Mouse (Mus musculus): ENCODE measurements around the gene Rad50.

Rad50 gene

GRCm38 (mm10) chr11:53706934-53707717, at the start of gene Rad50:
Rad50 (minus strand) TSS chr11:53707319.
- DNase-seq (ENCODE audit: low spot score in 2 of 2), result peak; percentile 81 to 83

GRCm38 (mm10) chr11:53755011-53755595, 48.0 kb upstream of the Rad50 start:
- no peak for DNase-seq (ENCODE audit: low spot score in 2 of 2)

DNA sequence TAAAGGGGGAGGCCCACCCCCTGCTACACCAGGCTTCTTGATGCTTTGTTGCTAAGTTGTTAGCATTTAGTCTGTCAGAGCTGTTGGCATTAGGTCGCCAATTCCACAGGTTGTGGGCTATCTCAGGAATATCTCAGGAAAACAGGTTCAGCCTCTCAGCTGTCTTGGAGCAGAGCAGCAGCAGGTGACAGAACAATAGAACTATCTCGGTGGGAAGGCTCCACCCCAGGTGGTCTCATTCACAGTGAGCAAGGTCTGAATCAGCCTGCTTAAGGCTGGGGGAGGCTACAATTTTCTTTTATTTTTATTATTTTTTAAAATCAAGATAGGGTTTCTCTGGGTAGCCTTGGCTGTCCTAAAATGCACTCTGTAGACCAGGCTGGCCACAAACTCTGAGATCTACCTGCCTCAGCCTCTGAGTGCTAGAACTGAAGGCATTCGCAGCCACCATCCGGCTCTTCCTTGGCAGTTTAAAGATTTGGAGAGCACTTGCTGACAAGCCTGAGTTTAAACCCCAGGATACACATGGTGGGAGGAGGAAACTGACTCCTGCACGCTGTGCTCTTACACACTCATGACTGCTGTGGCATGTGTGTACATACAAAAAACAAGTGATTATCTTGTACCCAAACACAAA, 42.7 kb upstream of the Rad50 start:
- DNase-seq (ENCODE audit: low spot score in 2 of 2), result no peak

DNA sequence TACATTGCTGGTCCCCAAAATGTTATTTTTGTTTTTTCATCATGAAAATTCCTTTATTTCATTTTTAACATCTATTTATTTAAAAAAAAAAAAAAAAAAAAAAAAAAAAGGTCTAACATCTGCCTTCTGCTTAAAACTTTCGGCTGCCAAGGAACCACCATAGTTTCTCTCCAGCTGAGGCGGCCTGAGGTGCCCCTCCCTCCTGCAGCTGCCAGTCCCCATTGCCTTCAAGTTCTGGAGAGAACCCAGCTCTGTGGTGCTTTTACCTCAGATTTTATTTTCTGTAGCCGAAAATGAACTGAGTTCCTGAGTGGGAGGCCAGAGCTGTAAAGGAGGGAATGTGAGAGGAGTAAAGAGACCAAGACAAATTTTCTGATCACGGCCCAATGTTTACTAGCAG, 42.2 kb upstream of the Rad50 start:
- no peak for DNase-seq (ENCODE audit: low spot score in 2 of 2)

- no peak for DNase-seq (ENCODE audit: low spot score in 2 of 2)
Observed at GRCm38 (mm10) chr11:53748614-53749013, 41.5 kb upstream of the Rad50 start.

- no peak for DNase-seq (ENCODE audit: low spot score in 2 of 2)
Observed at GRCm38 (mm10) chr11:53747985-53748384, 40.9 kb upstream of the Rad50 start.

GRCm38 (mm10) chr11:53745260-53745659, 38.1 kb upstream of the Rad50 start:
- no peak for DNase-seq (ENCODE audit: low spot score in 2 of 2)

DNA sequence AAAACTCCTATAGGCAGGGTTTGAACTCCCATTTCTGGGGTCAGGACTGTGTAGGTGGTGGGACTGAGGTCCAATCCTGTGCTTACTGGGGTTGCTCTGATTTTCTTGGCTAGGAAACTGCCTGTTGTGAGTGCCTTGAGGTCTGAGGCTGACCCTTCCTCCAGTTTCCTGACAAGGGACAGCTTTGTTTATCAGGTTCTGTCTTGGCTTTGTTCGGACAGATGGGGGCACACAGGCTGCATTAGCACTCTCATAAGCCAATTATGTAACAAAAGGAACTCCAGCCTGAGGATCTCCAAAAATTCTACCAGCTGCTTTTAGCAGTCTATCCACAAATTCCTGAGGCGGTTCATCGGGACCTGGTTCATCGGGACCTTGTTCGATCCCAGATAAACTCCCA, 35.2 kb upstream of the Rad50 start:
- no peak for DNase-seq (ENCODE audit: low spot score in 2 of 2)

- peak; percentile 10 to 39 for DNase-seq (ENCODE audit: low spot score in 2 of 2)
Observed at GRCm38 (mm10) chr11:53737573-53737946, 30.4 kb upstream of the Rad50 start.

- DNase-seq (ENCODE audit: low spot score in 2 of 2), result peak; percentile 46 to 63
Observed at GRCm38 (mm10) chr11:53736771-53737572, 29.9 kb upstream of the Rad50 start.

- peak; percentile 20 to 40 for DNase-seq (ENCODE audit: low spot score in 2 of 2)
Observed at GRCm38 (mm10) chr11:53735682-53736245, 28.6 kb upstream of the Rad50 start.

GRCm38 (mm10) chr11:53734970-53735681, 28.0 kb upstream of the Rad50 start:
- no peak for DNase-seq (ENCODE audit: low spot score in 2 of 2)

GRCm38 (mm10) chr11:53734431-53734830, 27.3 kb upstream of the Rad50 start:
- DNase-seq (ENCODE audit: low spot score in 2 of 2), result no peak

- DNase-seq (ENCODE audit: low spot score in 2 of 2), result no peak
Observed at GRCm38 (mm10) chr11:53733824-53734223, 26.7 kb upstream of the Rad50 start.

DNA sequence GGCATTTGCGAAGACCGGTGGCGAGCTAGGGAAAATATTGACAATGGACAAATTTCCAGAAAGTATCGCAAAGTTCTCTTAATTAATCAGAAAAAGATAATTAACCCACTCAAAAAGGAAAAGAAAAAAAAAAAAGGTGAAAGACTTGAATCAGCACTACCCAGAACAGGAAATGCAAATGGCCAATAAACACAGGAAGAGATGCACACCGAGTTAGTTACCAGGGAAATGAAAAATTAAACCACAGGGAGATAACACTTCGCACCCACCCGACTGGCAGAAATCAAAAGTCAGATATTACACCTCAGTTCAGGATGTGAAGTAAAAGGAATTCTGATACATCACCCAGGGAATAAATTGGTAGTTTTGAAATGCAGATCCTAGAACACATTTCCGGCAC, 25.1 kb upstream of the Rad50 start:
- DNase-seq (ENCODE audit: low spot score in 2 of 2), result no peak

GRCm38 (mm10) chr11:53731457-53731856, 24.3 kb upstream of the Rad50 start:
- DNase-seq (ENCODE audit: low spot score in 2 of 2), result no peak

- DNase-seq (ENCODE audit: low spot score in 2 of 2), result no peak
Observed at GRCm38 (mm10) chr11:53720715-53721114, 13.6 kb upstream of the Rad50 start, which contains the start of gene Il5. Il5 (plus strand) TSS chr11:53720794.

- DNase-seq (ENCODE audit: low spot score in 2 of 2), result no peak
Observed at GRCm38 (mm10) chr11:53719701-53720100, 12.6 kb upstream of the Rad50 start.

- DNase-seq (ENCODE audit: low spot score in 2 of 2), result no peak
Observed at GRCm38 (mm10) chr11:53707718-53708009, 545 bp upstream of the Rad50 start.

DNA sequence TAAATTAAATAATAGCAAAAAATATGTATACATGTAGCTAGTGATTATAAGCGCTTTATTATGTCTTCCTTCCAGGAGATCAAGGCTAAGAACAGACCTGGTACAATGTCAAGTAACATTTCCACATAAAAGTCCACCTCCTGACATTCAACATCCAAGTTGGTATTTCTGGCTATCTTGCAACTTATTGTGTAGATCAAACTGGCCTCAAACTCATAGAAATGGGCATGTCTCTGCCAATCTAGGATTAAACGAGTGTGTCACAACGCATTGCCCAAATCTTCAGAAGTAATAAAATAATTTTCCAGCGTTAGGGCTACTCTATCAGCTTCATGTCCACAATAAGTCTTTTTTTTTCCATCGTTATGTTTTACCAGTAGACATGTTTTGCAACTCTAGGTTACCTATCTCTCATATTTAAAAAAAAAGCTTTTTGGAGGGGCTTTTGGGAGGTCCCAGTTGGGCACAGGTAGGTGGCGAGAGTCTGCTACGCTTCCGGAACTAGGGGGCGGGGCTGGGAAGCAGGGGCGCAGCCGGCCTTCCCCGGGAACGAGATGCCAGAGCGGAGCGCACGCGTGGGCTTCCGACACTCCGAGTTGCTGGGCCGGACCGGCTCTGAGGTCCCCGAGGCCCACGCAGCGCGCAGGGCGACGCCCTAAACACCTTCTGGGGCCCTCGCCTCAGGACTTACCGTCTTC, 734 bp downstream of the Rad50 start:
- DNase-seq (ENCODE audit: low spot score in 2 of 2), result no peak

- no peak for DNase-seq (ENCODE audit: low spot score in 2 of 2)
Observed at GRCm38 (mm10) chr11:53699351-53699750, 7.8 kb downstream of the Rad50 start.
